Mouse (Mus musculus): ENCODE measurements around the gene Chil1. TPM values are rescaled to one million over a fixed set of nuclear protein-coding genes. Genes with fewer than 3 reads are reported as not detected.

Chil1 gene
- total and polyA plus RNA-seq, 3 experiments, result 1.7 to 6.7 (median 6.1) TPM

DNA sequence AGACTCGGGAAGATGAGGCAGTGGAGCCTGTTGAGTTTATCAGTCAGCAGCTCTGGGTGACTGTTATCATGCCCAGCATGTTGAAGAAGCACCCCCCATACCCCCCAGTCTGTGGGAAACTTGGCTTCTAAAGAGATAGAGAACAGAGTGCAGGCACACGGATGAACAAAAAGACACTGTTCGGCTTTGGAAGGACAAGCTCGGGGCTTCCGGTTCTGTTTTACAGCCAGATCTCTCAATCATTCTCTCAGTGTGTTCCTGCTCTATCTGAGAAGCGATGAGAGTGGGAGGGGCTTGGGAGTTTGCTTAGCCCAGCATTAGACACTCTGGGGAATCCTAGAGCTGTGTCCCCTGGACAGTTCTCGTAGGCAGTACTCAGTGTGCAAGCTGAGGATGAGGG, 31.4 kb downstream of the Chil1 start:
- peaks cover 11 to 34% of the 10 kb centered on the region in 2 experiments for H3K4me1 ChIP-seq (ENCODE audit: control insufficient read depth in 1 of 2, insufficient read depth in 2 of 2)
- no peaks in the 10 kb centered on the region for H3K27me3 ChIP-seq (replicated peaks)
- dilution Hi-C loops (cut with MboI; ENCODE audit: extremely low pct_ligation_motif_present, extremely low pct_unique_long_range_greater_than_20kb, low sequenced_read_pairs) (no loop called here), in situ Hi-C loops (cut with MboI; ENCODE audit: low pct_ligation_motif_present, low pct_unique_long_range_greater_than_20kb, low sequenced_read_pairs) (no loop called here)
- no peak overlapping the region for H3K27ac ChIP-seq (ENCODE audit: insufficient read depth, low read depth)
- no peak for DNase-seq (ENCODE audit: extremely low read depth)
- no peak overlapping the region for H3K4me2 ChIP-seq (ENCODE audit: insufficient read depth, low read depth, poor library complexity, severe bottlenecking)
- no peak overlapping the region for H3K4me3 ChIP-seq (replicated peaks in 1 of 3; ENCODE audit: low read depth in 2 of 3, low read length in 2 of 3, poor library complexity in 1 of 3)
- no peaks in the 10 kb centered on the region for H3K9me3 ChIP-seq (replicated peaks; ENCODE audit: low read length)
- no peaks in the 10 kb centered on the region for H3K79me2 ChIP-seq (replicated peaks; ENCODE audit: control insufficient read depth, extremely low read depth, insufficient read depth, poor library complexity, severe bottlenecking)
- TF ChIP-seq JUN (IDR thresholded peaks at IDR 0.05; ENCODE audit: insufficient read depth, low read depth, low read length) (no peak), CHD2 (IDR thresholded peaks at IDR 0.05; ENCODE audit: low read length) (no peak), USF2 (conservative IDR thresholded peaks at IDR 0.05; ENCODE audit: low read depth, low read length) (no peak), USF1 (IDR thresholded peaks at IDR 0.05; ENCODE audit: low read depth, low read length) (no peak), ZC3H11A (IDR thresholded peaks at IDR 0.05; ENCODE audit: low read depth, low read length) (no peak), ELF1 (IDR thresholded peaks at IDR 0.05; ENCODE audit: low read depth, low read length) (no peak), CHD1 (IDR thresholded peaks at IDR 0.05; ENCODE audit: low read depth, low read length) (no peak), E2F4 (IDR thresholded peaks at IDR 0.05; ENCODE audit: insufficient replicate concordance, low read depth, low read length) (no peak)
- H3K36me3 ChIP-seq (replicated peaks in 1 of 2; ENCODE audit: control insufficient read depth in 1 of 2, insufficient read depth in 1 of 2, low read length in 1 of 2), result no peaks in the 10 kb centered on the region
- no peak overlapping the region for H3K9ac ChIP-seq (ENCODE audit: insufficient read depth, low read depth)

DNA sequence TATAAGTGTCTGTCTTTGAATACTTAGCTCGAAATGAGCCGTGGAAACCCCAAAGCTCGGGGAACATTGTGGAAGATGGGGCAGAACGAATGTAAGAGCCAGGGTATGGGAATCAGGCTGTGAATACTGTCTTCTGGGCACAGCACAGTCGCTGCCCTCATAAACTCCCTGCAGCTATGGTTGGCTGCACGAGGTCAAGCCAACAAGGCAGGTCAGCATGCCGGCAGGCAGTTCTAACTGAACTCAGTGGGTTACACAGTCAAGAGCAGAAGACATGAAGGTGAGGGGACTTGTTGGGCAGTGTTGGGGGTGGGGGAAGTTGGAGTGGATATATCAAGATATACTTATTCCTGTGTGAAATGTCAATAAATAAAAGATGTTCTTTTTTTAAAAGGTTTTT, 33.1 kb downstream of the Chil1 start:
- H3K4me2 ChIP-seq (ENCODE audit: insufficient read depth, low read depth, poor library complexity, severe bottlenecking), result no peak overlapping the region

More for the DNA sequence above, 33.1 kb downstream of the Chil1 start:
- H3K27ac ChIP-seq (ENCODE audit: insufficient read depth, low read depth), result no peak overlapping the region
- DNase-seq (ENCODE audit: extremely low read depth), result no peak
- no peak overlapping the region for H3K9ac ChIP-seq (ENCODE audit: insufficient read depth, low read depth)
- no peak overlapping the region for H3K4me3 ChIP-seq (replicated peaks in 1 of 3; ENCODE audit: low read depth in 2 of 3, low read length in 2 of 3, poor library complexity in 1 of 3)
- TF ChIP-seq MAFK (IDR thresholded peaks at IDR 0.05; ENCODE audit: insufficient replicate concordance, low read length) (no peak), ELF1 (IDR thresholded peaks at IDR 0.05; ENCODE audit: low read depth, low read length) (no peak), CTCF (conservative IDR thresholded peaks at IDR 0.05 in 1 of 2, IDR thresholded peaks at IDR 0.05 in 1 of 2; ENCODE audit: low read depth in 2 of 2, low read length in 2 of 2) (no peak), USF2 (conservative IDR thresholded peaks at IDR 0.05; ENCODE audit: low read depth, low read length) (no peak), NELFE (IDR thresholded peaks at IDR 0.05; ENCODE audit: low read depth, low read length) (no peak), EP300 (IDR thresholded peaks at IDR 0.05; ENCODE audit: low read length) (no peak), USF1 (IDR thresholded peaks at IDR 0.05; ENCODE audit: low read depth, low read length) (no peak), BHLHE40 (IDR thresholded peaks at IDR 0.05; ENCODE audit: low read depth, low read length) (no peak), POLR2AphosphoS2 (IDR thresholded peaks at IDR 0.05; ENCODE audit: low read depth, low read length) (no peak), MYC (IDR thresholded peaks at IDR 0.05; ENCODE audit: low read depth, low read length) (no peak), IRF4 (IDR thresholded peaks at IDR 0.05; ENCODE audit: low read depth, low read length) (no peak), HCFC1 (IDR thresholded peaks at IDR 0.05; ENCODE audit: low read depth, low read length) (no peak), CHD2 (IDR thresholded peaks at IDR 0.05; ENCODE audit: low read length) (no peak), MXI1 (IDR thresholded peaks at IDR 0.05; ENCODE audit: low read depth, low read length) (no peak), JUND (conservative IDR thresholded peaks at IDR 0.05; ENCODE audit: low read depth, low read length) (no peak), KAT2A (IDR thresholded peaks at IDR 0.05; ENCODE audit: insufficient replicate concordance, low read length) (no peak), ETS1 (conservative IDR thresholded peaks at IDR 0.05; ENCODE audit: low read depth, low read length) (no peak)
- dilution Hi-C loops (cut with MboI; ENCODE audit: extremely low pct_ligation_motif_present, extremely low pct_unique_long_range_greater_than_20kb, low sequenced_read_pairs), result no loop called here
- H3K27me3 ChIP-seq (replicated peaks), result no peaks in the 10 kb centered on the region
- H3K9me3 ChIP-seq (replicated peaks; ENCODE audit: low read length), result no peaks in the 10 kb centered on the region
- in situ Hi-C loops (cut with MboI; ENCODE audit: low pct_ligation_motif_present, low pct_unique_long_range_greater_than_20kb, low sequenced_read_pairs), result no loop called here
- no peaks in the 10 kb centered on the region for H3K36me3 ChIP-seq (replicated peaks in 1 of 2; ENCODE audit: control insufficient read depth in 1 of 2, insufficient read depth in 1 of 2, low read length in 1 of 2)
- no peaks in the 10 kb centered on the region for H3K79me2 ChIP-seq (replicated peaks; ENCODE audit: control insufficient read depth, extremely low read depth, insufficient read depth, poor library complexity, severe bottlenecking)
- peaks cover 20 to 42% of the 10 kb centered on the region in 2 experiments for H3K4me1 ChIP-seq (ENCODE audit: control insufficient read depth in 1 of 2, insufficient read depth in 2 of 2)
